Mouse (Mus musculus): ENCODE measurements around the gene Zfp219.
A peak's percentile ranks its signal among the peaks of the same experiment; 100 is the strongest.

Zfp219 gene

GRCm38 (mm10) chr14:52018248-52019050 is 2.1 kb downstream of the Zfp219 start:
- no peak for DNase-seq (ENCODE audit: low spot score in 2 of 2)

DNA sequence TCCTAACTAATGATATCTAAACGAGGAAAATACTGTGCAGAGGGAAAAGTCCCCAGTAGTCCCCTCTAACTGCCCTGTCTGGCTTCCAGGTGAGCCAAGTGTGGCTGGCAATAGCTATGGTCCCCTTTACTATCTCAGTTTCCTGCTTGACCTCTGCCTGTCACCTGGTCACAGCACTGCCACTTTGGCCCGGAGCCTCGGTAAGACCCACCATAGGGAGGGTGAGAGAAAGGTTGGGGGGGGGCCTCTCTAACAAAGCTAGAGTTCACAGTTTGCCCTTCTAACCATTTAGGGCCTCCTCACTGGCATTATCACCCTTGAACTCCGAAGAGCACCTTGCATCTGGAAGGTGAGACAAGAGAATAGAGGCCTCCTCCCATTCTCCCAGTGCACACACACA is 2.9 kb downstream of the Zfp219 start:
- DNase-seq (ENCODE audit: low spot score in 2 of 2): no peak

DNA sequence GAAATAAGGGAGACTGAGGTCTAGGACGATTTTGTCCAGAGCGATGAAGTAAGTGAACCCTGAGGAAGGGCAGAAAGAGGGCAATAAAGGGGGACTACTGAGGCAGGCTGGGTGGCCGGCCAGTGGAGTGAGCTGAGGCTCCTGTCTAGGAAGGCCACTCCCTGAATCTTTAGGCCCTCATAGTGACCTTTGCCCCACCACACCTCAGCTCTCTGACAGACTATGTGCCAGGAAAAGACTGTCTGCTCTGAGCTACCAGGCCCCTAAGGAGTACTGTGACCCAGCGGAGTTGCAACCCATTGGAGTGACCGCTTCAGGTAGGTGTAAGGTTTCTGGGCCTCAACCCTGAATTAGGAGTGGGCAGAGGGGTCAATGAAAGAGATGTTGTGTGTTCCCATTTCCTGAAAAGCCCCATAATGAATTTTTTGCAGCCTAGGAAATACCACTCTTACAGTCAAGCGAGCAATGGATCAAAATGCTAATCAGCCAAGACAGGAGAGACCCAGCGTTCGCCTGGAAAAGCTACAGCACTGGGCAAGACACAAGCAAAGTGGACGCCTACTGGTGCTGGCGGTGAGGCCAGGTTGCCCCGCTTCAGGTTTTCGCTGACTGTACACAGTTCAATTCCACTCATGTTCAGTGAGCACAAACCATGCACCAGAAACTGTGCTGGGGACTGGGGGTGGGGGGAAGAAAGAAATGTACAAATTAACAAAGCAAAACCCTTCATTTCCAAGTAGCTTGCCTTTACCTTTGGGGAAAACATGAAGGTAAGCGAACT is 3.7 kb downstream of the Zfp219 start:
- DNase-seq (ENCODE audit: low spot score in 2 of 2): no peak

GRCm38 (mm10) chr14:52015445-52016100 is 5.0 kb downstream of the Zfp219 start, which contains the start of gene Tmem253:
Gene Tmem253 (plus strand): TSS chr14:52015658.
- DNase-seq (ENCODE audit: low spot score in 2 of 2): no peak

DNA sequence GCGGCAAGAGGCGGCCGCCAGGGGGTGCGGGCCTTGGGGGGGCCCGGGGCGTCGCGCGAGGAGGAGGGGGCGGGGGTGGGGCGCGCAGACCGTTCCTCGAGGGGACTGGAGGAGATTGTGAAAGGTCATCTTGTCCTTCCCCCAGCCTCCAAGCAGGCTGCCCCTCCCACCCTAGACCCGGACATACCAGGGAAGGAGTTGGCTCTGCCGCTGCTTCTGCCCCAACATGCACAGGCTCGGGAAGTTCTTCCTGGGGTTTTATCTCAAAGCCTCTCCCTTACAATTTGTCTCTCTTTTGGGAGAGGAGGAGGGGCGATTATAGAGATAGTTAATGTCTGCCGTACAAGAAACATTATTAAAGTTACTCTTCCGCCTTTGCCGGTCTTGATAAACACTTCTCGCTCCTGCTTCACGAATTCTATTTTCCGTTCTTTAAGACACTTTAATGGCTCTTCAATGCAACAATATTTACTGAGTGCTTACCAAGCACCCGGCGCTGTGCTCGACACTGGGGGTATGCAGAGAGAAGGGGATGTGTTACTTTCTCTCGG is 5.7 kb downstream of the Zfp219 start:
- DNase-seq (ENCODE audit: low spot score in 2 of 2): peak in 1 of 2 experiments; percentile 69

GRCm38 (mm10) chr14:52014271-52014760 is 6.2 kb downstream of the Zfp219 start:
- no peak for DNase-seq (ENCODE audit: low spot score in 2 of 2)

DNA sequence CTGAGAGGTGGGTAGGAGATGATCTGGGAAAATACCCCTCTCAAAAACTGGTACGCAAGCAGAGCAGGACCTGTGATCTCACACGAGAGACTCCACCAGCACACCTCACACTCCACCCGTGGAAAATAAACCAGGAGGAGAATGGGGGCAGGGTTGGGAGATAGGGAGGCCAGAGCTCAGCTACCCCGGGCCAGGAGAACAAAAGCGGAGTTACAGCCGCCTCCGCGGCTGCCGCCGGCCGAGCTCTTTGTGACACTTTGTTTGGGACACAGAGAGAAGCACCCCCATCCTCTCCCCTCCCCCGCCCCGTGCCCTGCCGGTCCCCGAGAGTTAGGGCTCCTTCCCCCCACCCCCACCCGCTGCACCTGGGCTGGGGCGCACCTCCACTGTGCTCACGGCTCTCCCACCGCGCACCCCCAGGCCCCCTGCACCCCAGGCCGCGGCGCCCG is 6.7 kb downstream of the Zfp219 start:
- DNase-seq (ENCODE audit: low spot score in 2 of 2): peak in 1 of 2 experiments; percentile 43

GRCm38 (mm10) chr14:52013021-52013610 is 7.4 kb downstream of the Zfp219 start:
- no peak for DNase-seq (ENCODE audit: low spot score in 2 of 2)

GRCm38 (mm10) chr14:52012553-52012952 is 8.0 kb downstream of the Zfp219 start:
- no peak for DNase-seq (ENCODE audit: low spot score in 2 of 2)

GRCm38 (mm10) chr14:52012085-52012484 is 8.4 kb downstream of the Zfp219 start:
- no peak for DNase-seq (ENCODE audit: low spot score in 2 of 2)

GRCm38 (mm10) chr14:52011683-52012082 is 8.8 kb downstream of the Zfp219 start:
- DNase-seq (ENCODE audit: low spot score in 2 of 2): no peak

GRCm38 (mm10) chr14:52010446-52011111 is 10.0 kb downstream of the Zfp219 start:
- DNase-seq (ENCODE audit: low spot score in 2 of 2): no peak

DNA sequence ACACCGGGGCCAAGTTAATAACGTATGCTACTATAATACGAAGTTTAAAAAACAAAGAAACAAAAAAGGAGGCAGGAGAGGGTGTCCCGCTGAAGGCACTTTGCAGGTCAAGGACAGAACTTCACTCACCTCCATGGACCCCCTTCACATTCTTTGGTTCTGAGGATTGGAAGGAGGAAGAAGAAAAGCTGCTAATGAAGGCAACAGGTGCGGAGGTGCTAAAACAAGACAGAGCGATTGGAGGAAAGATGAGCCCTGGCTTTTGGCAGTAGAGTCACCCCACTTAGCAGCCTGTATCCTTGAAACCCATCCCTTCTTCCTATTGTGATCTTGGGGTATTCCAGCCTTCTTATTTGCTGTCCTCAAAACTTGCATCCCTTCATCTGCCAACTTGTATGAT is 10.7 kb downstream of the Zfp219 start:
- DNase-seq (ENCODE audit: low spot score in 2 of 2): no peak

DNA sequence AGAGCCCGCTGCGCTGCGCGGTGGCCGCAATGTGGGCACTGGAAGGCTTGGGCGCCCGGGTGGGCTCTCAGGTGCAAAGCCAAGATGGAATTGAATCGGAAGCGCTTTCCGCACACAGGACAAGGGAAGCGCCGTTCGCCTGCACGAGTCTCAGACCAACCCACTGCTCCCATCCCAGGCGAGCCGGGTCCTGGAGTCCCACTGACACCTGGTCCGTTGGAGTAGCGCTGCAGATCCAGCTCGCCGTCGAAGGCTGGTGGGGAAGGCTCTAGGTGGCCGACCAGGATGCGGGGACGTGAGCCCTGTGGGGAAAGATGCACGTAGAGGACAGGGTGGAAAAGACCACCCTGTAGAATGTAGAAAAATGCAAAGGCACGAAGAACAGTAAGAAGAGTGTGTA is 11.2 kb downstream of the Zfp219 start:
- no peak for DNase-seq (ENCODE audit: low spot score in 2 of 2)

DNA sequence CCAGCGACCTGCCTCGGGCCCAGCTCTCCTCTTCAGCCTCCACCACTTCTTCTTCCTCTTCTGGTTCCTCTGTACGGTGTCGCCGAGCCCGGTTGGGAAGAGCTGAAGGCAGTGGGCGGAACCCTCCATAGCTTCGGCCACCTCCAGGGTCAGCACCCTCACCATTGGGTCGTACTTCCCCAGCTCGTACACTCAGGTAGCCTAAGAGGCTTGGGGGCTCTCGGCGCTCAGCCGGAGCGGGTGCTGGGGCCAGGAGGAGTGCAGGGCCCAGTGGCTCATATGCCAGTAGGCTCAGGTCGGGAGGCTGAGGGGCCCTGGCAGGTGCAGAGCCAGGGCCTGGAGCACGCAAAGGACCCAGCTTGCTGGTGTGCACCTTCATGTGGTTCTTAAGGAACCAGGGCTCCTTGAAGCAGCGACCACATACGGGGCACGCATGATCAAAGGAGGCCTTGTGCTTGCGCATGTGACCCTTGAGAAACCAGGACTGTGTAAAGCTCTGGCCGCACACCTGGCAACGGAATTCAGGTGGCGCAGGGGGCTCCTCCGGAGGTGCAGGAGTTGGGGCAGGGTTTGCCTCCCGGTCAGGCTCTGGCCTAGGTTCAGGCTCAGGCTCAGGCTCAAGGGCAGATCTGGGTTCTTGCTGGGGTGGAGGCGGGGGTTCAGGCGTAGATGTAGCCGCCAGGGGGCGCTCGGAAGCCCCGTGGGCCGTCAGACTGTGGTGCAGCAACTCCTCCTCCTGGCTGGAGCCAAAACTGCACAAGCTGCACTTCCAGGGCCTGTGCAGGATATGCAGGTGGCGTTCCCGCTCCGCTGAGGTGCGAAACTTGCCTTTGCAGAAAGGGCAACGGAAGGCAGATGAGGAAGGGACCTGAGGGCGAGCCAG is 12.0 kb downstream of the Zfp219 start:
- DNase-seq (ENCODE audit: low spot score in 2 of 2): peak; percentile 74 to 89

GRCm38 (mm10) chr14:52006771-52007170 is 13.8 kb downstream of the Zfp219 start:
- no peak for DNase-seq (ENCODE audit: low spot score in 2 of 2)

GRCm38 (mm10) chr14:52006241-52006640 is 14.3 kb downstream of the Zfp219 start:
- no peak for DNase-seq (ENCODE audit: low spot score in 2 of 2)

DNA sequence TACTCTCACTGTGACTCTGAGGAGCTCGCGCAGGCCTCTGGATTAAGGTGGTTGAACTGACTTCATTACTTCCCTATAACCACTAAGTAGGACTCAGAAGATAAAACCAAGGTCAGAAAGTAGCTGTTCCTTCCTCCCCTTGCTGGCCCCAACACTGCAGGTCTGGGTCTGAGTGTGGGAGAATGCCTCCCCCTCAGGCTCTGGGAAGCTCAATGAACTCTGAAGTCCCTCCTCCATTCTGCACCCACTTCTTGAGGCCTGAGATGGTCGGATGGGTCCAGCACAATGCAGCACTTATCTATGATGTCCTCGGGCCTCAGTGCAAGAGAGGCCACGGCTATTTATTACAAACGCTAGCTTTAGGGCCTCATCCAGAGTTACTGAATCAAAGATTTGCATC is 14.9 kb downstream of the Zfp219 start:
- no peak for DNase-seq (ENCODE audit: low spot score in 2 of 2)

DNA sequence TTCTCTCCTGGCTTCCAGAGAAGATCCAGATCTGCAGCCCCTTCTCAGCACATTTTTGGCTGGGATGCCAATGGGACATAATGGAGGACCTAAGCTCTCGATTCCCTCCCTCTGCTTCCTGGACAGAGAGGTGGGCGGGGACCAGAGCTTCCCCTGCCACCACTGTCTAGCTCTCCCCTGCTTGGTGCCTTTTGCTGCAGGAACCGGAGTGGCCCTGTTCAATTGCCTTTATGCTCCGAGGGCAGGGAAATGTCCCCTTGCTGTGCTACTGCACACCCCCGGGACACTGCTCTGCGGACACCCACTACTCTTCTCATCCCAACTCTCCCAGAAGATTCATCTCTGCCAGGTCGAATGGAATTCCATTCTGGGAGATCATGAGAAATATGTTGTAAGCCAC is 15.4 kb downstream of the Zfp219 start:
- no peak for DNase-seq (ENCODE audit: low spot score in 2 of 2)

DNA sequence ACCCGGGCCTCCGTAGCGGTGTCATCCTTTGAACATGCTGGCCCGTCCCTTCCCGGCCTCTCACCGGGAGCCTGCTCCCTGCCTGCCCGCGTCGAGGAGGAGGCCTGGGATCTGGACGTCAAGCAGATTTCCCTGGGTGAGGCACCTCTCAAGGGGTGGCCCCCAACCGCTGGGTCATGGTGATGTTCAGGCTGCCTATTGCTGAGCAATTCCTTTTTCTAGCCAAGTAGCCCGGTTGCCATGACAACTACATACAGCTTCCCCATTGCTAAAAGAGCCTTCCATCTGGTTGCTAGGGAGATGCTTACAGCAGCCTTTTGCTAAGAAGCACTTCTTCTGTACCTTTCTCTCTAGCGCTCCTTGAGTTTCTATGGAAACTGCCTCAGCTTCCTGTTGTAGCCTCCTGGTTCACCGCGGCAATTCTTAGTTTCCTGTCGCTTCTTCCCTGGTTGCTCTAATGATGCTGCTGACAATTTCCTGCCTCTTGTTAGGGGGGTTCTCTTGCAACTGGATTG is 16.5 kb downstream of the Zfp219 start:
- DNase-seq (ENCODE audit: low spot score in 2 of 2): no peak

Measured in urinary bladder, adult 18-20 months (tissue).